Mouse (Mus musculus) A20 (cell line): Measurements from ENCODE around the gene Rdh5.

Source experiments
- DNase-seq: peaks from one replicate; pipeline ENCODE4 v3.0.0-alpha.2; 2011; ENCODE audit warnings: low read depth, low spot score

Gene Rdh5

DNA sequence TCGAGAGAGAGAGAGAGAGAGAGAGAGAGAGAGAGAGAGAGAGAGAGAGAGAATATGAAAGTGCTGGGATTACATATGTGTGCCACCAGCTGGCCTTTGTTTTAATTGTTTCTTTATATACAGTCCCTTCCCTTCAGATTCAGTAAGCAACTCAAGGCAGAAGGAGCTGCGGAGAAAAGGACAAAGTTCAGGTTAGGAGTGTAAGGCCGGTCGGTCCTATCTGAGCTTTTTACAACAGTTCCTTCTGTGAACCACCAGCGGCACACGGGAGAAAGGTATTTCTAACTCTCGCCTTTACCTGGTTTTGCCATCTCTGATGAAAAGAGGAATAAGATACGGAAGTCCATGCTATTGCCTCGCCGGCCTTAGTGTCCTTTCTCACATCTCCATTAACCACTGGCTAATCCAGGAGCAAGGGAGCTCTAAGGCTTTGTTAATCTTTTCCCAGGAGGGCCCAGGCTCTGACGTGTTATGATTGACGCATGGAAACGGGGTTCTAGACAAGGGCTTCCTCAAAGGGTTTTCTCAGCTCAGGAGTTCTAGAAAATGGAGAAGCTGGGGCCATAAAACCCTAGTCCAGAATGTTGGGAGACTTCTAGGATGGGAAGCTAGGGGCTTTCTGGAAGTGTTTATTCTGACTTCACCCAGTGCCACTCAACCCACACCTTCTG, 13.8 kb downstream of the Rdh5 start:
- no peak for DNase-seq

DNA sequence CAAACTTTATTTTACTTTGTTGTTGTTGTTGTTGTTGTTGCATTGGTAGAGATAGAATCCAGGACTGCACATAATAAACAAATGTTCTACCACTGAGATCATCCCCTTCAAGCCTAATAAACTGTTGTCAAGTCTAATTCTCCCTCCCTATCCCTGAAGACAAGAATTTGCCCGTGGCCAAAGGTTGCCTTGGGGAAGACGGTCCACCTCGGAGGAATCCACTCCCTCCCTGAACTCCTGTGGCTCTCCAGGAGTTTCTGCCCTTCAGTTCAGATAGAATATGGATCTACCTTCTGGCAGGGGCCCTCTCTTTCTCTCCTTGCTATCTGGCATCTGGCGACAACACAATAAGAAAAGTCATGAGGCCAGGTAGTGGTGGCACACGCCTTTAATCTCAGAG, 17.9 kb downstream of the Rdh5 start:
- no peak for DNase-seq

DNA sequence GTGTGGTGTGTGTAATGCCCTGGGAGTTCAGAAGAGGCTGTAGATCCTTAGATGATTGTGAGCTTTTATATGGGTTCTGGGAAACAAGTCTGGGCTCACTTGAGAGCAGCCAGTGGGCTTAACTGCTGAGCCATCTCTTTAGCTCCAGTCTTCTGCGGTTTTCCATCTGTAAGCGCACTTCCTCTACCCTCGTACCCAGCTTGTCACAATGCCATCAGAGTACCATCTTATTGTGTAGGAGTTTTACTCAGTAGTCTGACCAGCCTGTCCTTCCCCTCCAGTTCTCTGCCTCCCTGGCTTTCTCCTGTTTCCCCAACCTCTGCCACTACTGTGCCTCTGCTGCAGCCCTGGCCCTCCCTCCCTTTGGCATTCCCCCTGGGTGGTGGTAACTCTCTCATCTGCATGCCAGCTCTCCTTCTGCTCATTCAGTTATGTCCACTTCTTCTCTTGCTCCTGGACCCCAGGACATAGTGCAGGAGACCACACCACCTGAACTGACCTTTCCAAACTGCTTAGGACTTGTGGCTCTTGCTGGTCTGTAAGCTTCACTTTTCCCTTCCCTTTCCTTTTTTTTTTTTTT, 20.2 kb downstream of the Rdh5 start:
- no peak for DNase-seq

DNA sequence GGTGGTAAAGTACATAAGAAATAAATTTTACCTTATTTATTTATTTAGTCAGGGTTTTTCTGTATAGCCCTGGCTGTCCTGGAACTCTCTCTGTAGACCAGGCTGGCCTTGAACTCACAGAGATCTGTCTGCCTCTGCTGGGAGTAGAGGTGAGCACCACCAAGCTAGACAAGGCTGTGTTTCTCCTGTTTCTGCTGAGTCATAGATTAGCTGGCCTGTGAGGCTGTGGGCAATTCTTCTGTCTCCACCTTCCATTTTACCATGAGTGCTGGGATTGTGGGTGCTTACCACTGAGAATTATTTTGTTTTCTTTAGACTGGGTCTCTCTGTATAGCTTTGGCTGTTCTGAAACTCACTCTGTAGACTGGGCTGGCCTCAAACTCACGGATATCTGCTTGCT, 21.3 kb downstream of the Rdh5 start:
- DNase-seq: no peak

DNA sequence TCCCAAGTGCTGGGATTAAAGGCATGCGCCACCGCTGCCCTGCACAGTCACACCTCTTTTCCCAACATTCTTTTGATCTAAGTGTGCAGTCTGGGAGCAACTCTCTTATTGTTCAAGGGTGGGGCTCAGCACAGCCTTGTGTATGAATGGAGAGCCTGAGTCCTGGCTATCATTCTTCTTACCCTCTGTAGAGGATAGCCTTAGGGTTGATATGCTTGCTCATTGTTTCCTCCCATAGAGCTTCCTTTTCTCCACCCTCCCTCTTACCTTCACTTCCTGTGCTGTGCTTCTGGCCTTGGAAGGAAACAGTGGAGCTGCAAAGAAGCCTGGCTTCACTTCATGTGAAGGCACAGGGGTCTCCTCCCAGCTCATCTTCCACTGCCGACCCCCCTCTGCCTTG, 22.0 kb downstream of the Rdh5 start, which contains the start of gene Cd63:
Gene Cd63, plus strand, starts transcription at position 292 of the 400 bp plus-strand sequence.
- no peak for DNase-seq

DNA sequence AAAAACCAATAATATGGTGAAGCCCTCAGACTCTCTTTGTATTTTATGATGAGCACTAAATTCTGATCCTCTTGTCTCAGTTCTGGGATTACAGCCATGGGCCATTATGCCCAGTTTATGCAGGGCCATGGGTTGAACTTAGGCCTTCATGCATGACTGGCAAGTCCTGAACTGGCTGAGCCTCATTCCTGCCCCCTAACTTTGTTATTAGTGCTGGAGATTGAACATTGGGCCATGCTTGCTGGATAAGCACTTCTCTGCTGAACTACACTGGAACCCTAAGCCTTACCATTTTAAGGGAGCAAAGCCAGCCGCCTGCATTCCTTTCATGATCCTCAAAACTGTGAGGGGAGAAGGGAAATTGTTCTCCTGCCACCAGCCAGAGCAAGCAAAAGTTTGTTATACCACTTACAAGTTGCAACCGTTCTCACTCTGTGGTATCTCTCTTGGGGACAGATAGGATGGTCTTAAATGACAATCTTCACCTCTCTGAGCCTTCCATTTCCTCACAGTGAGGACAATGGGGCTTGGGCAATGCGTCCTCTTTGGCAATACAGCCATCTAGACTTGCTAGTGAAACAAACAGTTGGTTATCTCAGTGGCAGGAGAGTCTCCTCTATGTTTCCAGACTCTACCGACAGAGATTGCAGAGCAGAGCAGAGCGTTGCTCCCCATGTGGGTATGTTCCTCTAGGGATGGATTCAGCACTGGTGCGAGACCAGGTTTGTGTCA, 22.8 kb downstream of the Rdh5 start:
- no peak for DNase-seq

DNA sequence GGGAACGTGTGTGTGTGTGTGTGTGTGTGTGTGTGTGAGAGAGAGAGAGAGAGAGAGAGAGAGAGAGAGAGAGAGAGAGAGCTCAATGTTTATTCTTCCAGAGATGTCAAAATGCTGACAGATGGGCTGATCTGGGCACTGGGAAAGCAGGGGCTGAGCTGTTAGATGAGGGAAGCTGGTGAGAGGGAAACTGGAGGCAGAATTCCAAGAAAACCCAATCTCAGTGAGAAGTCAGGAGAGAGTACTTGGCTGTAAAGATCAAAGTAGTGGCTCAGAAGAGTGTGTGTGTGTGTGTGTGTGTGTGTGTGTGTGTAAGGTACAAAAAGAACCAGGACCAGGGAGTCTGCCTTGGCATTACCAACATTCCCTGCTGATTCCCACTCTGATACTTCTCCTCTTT, 25.2 kb downstream of the Rdh5 start:
- DNase-seq: no peak

DNA sequence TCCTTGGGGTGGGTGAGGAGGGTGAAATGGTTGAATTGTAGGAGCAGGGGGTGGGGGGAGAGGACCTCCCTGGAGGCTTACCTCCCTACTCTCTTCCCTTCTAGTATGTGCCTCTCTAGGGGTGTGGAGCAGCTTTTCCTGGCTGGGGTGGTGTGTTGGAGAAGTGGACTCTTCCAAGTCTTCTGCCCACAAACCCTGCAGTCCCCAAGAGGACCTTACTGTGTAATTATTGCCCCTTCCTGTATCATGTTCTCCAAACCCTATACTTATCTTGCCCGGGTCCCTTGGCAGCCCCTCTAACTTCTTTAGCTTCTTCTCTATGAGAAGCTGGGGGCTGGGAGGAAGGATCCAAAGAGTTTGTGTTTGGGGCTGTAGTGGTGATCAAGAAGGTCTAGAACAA, 25.9 kb downstream of the Rdh5 start:
- no peak for DNase-seq

DNA sequence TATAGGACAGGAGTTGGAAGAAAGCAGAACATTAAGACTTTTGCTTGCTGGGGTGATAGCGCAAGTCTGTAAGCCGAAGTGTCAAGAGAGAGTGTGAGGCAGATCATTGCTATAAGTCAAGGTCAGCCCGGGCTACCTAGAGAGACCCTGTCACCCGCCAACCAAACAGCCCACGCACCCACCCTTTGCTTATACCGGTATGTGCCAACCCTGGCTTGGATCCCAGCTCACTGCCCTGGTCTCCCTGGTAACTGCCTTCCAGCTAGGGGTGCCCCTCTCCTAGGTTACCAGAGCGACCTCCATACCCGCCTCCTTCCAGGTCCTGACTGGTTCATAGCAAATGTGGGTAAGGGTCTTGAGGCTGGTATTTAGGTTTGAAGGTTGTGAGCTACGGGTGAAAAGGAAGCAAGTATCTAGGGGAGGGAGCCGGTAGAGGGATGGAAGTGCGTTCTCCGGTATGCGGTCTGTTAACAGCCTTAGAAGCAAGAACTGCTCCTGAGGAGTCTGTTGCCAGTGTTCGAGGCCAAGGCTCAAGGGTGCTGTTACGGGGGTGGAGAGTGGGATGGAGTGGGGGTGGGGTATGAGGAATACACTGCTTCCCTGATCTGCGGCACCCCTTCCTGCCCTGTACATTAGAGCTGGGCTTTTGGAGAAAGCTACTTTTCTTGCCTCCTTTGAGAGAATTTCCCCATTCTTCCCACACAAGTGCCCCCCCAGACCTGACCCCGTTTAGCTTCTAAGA, 26.6 kb downstream of the Rdh5 start:
- no peak for DNase-seq

DNA sequence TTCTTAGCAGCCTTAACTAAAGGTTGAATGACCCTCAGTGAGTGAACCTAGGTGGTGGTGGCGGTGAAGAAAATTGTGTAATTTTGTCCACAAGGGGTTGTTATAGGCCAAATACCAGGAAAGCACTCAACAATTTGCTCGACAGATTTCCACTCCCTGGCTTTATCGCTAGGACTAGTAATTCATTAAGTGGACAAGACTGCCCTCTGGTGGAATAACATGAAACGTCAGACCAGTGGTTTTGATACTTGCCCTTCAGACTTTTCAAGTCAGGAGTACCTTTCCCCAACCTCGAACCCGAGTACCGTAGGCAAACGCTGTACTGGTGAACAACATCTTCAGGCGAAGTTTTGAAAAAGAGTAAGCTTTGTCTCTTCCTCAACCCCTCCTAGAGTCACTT, 27.3 kb downstream of the Rdh5 start:
- DNase-seq: peak; percentile 82

DNA sequence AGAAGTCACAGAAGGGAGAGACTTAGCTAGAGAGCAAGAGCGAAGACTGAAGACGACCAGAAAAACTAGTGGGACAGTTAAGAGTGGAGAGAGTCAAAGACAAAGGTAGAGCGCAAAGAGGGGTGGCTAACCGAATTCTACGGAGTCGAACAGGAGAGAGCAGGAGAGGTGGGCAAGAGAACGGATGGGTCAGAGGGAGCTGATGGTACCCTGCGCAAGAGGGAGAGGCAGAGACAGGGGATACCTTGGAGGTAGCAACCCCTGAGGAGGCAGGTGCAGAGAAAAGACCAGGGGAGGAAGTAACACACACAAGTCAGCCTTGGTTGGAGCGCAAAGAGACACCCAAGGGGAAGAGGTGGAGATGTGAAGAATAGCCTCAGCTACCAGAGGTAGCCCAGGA, 30.4 kb downstream of the Rdh5 start:
- DNase-seq: no peak

DNA sequence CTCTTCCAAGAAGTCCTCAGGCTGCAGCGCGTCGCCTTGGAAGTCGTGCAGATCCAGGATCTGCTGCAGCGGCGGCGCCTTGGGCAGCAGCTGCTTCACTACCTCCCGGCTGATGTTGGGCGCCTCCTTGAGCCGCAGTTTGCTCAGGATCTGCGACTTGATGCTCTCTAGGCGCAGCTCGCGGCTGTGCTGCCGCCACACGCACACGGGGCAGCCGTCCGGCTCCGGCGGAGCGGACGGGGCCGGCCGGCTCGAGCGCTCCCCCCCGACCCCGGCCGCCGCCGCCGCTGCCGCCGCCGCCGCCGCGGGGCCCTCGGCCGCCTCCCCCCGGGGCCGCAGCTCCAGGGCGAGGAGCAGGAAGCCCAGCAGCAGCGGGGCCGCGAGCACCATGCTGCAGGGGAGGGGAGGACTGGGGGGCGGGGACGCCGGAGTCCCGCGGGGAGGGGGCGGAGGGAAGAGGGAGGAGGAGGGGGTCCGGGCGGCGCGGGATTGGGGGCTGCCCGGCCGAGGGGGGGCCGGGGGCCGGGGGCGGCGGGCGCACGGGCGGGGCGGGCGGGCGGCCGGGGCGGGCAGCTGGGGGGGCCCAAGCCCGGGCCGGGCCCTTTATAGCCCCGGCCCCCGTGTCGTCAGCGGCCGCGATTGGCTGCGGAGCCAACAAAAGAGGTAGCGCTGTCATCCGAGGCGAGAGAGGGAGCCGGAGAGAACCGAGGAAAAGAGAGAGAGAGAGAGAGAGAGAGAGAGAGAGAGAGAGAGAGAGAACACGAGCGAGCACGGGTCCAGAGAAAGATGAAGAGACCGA, 31.2 kb downstream of the Rdh5 start, which contains the start of gene Gdf11:
Gene Gdf11, minus strand, starts transcription at position 423 of the 799 bp plus-strand sequence.
- DNase-seq: peak; percentile 63

DNA sequence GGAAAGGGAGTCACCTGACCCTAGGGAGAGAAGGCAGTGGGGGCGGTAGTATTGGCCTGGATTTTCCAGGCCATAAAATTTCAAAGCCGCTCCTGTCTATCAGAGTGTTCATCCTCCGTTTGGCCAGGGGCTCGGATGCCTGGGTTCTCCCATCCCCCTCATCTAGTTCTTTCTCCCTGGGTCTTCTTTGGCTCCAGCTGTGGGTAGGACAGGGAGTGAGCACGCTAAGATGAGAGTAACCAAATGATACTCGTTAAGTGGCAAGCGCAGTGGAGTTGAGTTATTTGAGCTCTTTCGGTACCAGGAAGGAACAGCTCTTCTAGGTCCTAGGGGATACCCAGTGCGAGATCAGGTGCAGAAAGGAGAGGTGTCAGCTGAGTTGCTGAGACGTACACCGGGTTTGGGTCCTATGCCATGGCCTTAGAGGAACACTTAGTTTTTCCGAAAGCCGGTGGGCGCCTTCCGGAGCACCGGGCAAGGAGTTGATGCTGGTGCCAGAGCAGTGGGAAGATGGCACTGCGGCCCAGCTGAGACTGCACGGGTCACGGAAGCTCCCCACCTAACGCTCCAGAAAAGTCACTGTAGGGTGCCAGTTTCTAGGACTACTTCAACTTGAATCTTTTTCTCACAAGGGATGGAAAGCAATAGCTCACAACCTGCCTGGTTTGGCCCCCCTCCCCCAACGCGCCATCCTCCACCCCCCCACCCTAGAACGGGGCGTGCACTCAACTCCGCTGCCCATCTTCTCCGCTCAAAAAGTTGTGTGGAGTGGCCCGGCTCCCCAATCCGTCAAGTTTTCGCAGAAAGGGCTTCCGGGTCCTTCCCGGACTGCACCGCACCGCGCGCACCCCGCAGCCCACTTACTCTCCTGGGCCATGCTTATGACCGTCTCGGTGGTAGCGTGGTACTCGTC, 32.0 kb downstream of the Rdh5 start:
- no peak for DNase-seq

DNA sequence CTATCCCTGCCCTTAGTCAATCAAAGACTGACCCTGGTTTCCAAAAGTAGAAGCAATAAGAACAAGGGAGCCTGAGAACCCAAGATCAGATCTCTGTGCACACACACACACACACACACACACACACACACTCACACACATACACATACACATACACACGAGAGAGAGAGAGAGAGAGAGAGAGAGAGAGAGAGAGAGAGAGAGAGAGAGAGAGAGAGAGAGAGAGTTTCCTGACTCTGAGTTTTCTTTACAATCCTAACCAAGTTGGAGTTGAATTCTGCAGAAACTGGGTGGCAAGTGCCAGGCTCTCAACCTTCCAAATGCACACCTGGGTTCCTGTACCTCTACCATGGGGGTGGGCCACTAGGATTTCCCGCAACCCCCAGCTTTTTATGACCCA, 32.8 kb downstream of the Rdh5 start:
- no peak for DNase-seq

DNA sequence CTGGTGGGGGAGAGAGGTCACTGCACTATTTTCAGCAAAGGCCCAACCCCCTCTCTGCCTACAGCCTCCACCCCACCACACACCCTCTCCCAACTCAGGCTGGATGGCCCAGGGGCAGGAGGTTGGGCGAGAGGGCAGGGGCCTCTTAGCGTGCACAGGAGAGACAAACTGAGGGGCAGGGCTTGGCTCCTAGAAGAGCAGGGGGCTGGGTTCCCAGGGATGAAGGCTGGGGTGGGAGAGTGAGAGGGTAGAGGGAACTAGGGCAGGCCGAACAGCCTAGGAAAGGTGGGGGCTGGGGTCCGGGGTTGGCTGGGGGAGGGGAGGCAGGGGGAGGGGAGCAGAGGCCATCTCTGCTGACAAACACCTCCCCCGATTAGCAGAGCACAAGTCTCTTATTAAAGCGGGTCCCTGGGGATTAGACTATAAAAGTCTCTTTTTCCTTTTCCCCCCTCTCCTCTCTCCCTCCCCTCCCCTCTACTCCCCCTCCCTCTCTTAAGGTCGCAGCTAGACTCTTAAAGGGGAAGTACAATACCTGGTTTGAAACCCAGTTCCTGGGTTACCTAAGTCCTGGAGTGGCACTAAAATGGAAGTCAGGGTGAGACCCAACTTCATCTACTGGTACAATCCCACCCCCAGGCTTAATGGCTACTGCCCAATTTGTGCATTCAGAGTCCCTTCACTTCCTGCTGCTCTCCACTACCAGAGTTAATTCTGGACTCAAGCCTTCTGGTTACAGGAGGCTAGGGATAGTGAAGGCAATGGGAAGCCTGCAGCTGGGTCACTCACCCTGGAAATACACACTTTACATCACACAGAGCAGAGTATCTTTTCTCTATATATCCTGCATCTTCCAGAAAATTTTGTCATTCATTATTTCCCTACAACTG, 33.5 kb downstream of the Rdh5 start:
- DNase-seq: peak; percentile 26

DNA sequence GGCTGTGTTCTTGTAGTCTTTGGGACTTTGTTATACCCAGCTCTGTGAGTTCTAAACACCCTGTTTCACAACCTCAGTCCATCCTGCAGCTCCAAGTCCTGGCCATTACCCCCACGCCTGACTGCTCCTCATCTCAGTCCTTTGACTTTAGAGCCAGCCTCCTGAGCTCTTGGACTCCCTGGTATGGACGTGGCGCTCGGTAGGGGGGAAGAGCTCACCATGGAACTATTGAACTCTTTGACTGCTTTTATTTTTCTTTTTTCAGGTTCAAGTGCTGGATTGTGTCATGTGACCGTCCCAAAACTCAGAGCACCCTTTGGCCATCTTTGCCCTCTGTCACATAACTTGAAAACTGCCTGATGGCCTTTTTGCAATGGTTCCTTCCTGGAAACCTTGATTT, 40.6 kb downstream of the Rdh5 start:
- DNase-seq: no peak

DNA sequence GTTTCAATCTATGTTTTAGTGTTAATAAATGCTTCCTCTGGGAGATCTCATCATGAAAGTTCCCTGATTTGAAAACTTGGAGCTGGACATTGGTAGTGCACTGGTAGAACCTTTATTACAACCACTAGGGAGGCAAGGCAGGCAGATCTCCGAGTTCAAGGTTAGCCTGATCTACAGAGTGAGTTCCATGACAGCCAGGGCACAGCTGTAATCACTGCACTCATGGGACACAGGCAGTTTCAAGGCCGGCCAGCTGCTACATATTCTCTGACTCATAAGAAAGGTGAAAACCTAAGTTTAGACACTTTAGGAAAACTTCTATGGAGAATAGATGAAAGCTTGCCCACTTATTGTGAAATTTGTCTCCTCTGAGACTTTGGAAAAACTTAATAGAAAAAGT, 43.9 kb downstream of the Rdh5 start:
- no peak for DNase-seq

DNA sequence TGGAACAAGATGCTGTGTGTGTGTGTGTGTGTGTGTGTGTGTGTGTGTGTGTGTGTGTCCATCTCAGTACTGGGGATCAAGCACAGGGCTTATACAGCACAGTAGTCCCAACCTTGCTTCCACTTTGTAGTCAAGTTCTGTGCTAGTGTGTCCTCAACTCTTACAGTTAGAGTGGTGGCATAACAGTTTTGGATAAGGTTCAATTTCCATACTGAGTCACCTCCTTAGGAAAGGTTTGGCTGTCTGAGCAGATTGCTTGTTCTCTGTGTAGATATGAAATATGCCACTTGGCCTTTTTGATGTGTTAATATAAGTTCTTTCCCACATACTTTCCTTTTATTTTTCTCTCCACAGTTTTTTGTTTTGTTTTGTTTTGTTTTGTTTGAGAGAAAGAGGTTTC, 44.4 kb downstream of the Rdh5 start:
- no peak for DNase-seq

DNA sequence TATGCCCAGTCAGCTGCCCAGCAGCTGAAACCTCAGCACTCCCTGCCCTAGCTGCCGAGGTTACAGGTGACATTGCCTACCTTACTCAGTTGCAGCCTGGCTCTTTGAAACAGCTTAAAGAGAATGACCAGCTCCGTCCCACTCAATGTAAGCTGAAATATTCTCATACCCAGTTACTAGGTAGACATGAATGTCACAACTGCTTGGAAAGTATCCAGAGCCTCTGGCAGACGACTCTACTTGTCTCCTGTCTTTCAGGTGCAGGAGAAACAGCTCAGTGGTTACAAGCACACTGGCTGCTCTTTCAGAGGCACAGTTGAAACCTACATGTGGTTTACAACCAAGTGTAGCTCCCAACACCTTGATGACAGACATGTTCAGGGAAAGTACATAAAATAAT, 52.3 kb downstream of the Rdh5 start:
- no peak for DNase-seq
